Mouse (Mus musculus) embryonic fibroblast, embryonic 13.5 days (primary cell): ENCODE measurements at regions not wholly inside any gene's neighbourhood (a gene's known extent, or its start where the extent isn't known, plus 50 kb on each side); places are given as distances from the start of the nearest gene placed in this dataset.

Experiments
- CTCF ChIP-seq: IDR thresholded peaks from 2 replicates; pipeline ENCODE4 v1.5.1; 2011; ENCODE audit warnings: mild to moderate bottlenecking, control low read depth, low read length, moderate library complexity, borderline replicate concordance; ENCODE audit not compliant: insufficient read depth
- POLR2A ChIP-seq: IDR thresholded peaks from 2 replicates; pipeline ENCODE4 v1.6.1; 2011; ENCODE audit warnings: low read depth, mild to moderate bottlenecking, control low read depth, low read length, moderate library complexity

- TF ChIP-seq CTCF (no peak), POLR2A (no peak)
Observed at GRCm38 (mm10) chr3:15129729-15130369, 202.3 kb downstream of the Gm9733 start.
